Mouse (Mus musculus): ENCODE results near the gene Otud5. TPM values are rescaled to one million over a fixed set of nuclear protein-coding genes. Genes with fewer than 3 reads are reported as not detected.

Otud5 gene
- polyA plus RNA-seq, 1 experiment from 2014 or later, result 22.0 TPM

DNA sequence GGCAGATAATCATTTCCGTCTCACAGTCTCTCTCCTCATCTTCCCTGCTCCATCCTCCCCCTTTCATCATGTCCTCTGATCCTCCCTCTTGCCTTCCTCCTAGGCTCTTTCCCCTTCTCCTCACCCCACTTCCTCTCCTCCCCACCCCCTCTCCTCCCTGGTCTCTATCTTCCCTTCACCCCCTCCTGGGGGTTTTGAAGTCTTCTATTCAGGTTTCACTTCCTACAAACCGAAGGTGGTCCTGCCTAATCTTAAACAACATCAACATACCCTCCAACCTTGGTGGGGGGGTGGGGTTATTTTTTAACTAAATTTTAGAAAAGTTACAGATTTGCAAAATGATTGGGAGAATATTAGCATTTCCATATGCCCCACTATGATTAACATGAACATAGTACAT, 27.3 kb downstream of the Otud5 start:
- 63% methylated on average over 2 of the region's 2 CpGs for WGBS
- H3K4me1 ChIP-seq (replicated peaks; ENCODE audit: control insufficient read depth, insufficient read depth), result no peaks in the 10 kb centered on the region
- H3K4me3 ChIP-seq (ENCODE audit: low read depth, low read length), result no peak overlapping the region
- H3K36me3 ChIP-seq (ENCODE audit: control insufficient read depth, insufficient read depth, low read length), result peaks cover under 1% of the 10 kb centered on the region; the same call in 1 of the 2 replicates
- DNase-seq (ENCODE audit: low spot score) (no peak), ATAC-seq (ENCODE audit: low FRiP score, low TSS enrichment) (no peak)
- H3K27me3 ChIP-seq (ENCODE audit: control insufficient read depth, insufficient read depth, low read length), result no peaks in the 10 kb centered on the region
- H3K4me2 ChIP-seq (replicated peaks; ENCODE audit: low read depth), result no peak overlapping the region
- no peak overlapping the region for H3K9ac ChIP-seq (ENCODE audit: low read length)
- TF ChIP-seq CTCF (IDR thresholded peaks at IDR 0.05; ENCODE audit: low read depth) (no peak), EP300 (optimal IDR thresholded peaks at IDR 0.05) (no peak)
- H3K27ac ChIP-seq (replicated peaks), result no peak overlapping the region
- H3K9me3 ChIP-seq (ENCODE audit: control insufficient read depth, low read length), result no peaks in the 10 kb centered on the region

DNA sequence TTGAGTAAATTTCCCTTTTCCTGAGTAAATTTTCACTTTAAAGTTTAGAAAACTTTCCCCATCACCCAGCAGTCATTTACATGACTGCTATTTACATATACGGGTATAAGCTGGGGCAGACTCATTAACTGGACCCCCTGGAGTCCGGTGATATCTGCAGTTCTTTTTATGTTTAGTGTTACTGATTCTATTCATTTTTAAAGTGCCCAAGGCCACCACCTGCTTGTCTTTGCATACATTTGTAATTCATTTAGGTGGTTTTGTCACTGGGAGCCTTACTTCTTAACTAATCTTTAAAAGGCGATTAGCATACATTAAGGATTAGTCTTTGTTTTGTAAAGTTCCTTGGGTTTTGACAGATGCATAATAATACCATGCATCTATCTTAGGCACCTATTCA, 28.7 kb downstream of the Otud5 start:
- Histone ChIP-seq H3K4me3 (ENCODE audit: low read depth, low read length) (no peak overlapping the region), H3K27me3 (ENCODE audit: control insufficient read depth, insufficient read depth, low read length) (no peaks in the 10 kb centered on the region), H3K9me3 (ENCODE audit: control insufficient read depth, low read length) (no peaks in the 10 kb centered on the region), H3K36me3 (ENCODE audit: control insufficient read depth, insufficient read depth, low read length) (peaks cover 2% of the 10 kb centered on the region; the same call in 1 of the 2 replicates), H3K4me1 (replicated peaks; ENCODE audit: control insufficient read depth, insufficient read depth) (no peaks in the 10 kb centered on the region), H3K27ac (replicated peaks) (no peak overlapping the region), H3K9ac (ENCODE audit: low read length) (no peak overlapping the region), H3K4me2 (replicated peaks; ENCODE audit: low read depth) (no peak overlapping the region)
- DNase-seq (ENCODE audit: low spot score) (no peak), ATAC-seq (ENCODE audit: low FRiP score, low TSS enrichment) (no peak)
- TF ChIP-seq CTCF (IDR thresholded peaks at IDR 0.05; ENCODE audit: low read depth) (no peak), EP300 (optimal IDR thresholded peaks at IDR 0.05) (no peak)
- WGBS, result 57% methylated on average over 3 of the region's 3 CpGs

DNA sequence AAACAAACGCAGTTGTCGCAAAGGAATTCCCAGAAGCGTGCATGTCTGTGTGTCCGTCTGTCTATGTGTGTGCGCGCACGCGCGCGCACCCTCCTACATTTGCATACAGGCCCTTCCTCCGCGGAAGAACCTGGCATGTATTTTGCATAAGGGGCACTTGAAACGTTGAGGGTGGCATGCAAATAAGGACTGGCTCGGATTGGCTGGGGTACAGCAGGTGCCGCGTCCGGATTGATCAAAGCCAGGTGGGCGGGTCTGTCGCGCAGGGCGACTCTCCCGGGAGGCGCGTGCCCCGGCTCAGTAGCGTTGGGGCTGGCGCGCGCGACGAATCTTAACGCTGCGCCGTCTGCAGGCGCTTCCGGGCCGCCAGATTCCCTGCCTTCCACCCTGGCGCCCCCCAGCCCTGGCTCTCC, 36.8 kb downstream of the Otud5 start, which contains the start of gene Pim2:
Gene Pim2 (plus strand): TSS at position 256 of the 413 bp plus-strand sequence.
- peak within 1 kb of the TSS; percentile 37 for H3K4me3 ChIP-seq (ENCODE audit: low read depth, low read length)
- no peaks in the 10 kb centered on the region for H3K4me1 ChIP-seq (replicated peaks; ENCODE audit: control insufficient read depth, insufficient read depth)
- TF ChIP-seq EP300 (optimal IDR thresholded peaks at IDR 0.05) (no peak), CTCF (IDR thresholded peaks at IDR 0.05; ENCODE audit: low read depth) (no peak)
- no peaks in the 10 kb centered on the region for H3K9me3 ChIP-seq (ENCODE audit: control insufficient read depth, low read length)
- DNase-seq (ENCODE audit: low spot score) (peak; percentile 87), ATAC-seq (ENCODE audit: low FRiP score, low TSS enrichment) (peak; percentile 94)
- H3K9ac ChIP-seq (ENCODE audit: low read length), result peak within 1 kb of the TSS; percentile 48
- 14% methylated on average over 30 of the region's 38 CpGs for WGBS
- no peaks in the 10 kb centered on the region for H3K27me3 ChIP-seq (ENCODE audit: control insufficient read depth, insufficient read depth, low read length)
- no peak within 1 kb of the TSS for H3K27ac ChIP-seq (replicated peaks)
- peak within 1 kb of the TSS; percentile 70 for H3K4me2 ChIP-seq (replicated peaks; ENCODE audit: low read depth)
- peaks cover 2% of the 10 kb centered on the region; the same call in 1 of the 2 replicates for H3K36me3 ChIP-seq (ENCODE audit: control insufficient read depth, insufficient read depth, low read length)

DNA sequence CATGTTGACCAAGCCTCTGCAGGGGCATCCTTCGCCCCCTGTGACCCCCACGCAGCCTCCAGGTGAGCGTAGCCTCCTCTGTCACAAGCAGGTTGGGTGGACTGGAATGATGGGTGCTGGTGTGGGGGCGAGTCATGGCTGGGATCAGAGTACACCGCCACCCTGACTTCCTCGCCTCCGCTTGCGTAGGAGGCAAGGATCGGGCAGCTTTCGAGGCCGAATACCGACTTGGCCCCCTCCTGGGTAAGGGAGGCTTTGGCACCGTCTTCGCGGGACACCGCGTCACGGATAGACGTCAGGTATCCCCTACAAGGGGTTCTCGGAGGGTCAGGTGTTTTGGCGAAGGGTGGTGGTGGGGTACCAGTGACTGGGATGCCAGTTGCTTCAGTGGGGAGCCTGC, 37.3 kb downstream of the Otud5 start:
- Histone ChIP-seq H3K36me3 (ENCODE audit: control insufficient read depth, insufficient read depth, low read length) (peaks cover 2% of the 10 kb centered on the region; the same call in 1 of the 2 replicates), H3K9ac (ENCODE audit: low read length) (peak overlapping the region; percentile 48)

DNA sequence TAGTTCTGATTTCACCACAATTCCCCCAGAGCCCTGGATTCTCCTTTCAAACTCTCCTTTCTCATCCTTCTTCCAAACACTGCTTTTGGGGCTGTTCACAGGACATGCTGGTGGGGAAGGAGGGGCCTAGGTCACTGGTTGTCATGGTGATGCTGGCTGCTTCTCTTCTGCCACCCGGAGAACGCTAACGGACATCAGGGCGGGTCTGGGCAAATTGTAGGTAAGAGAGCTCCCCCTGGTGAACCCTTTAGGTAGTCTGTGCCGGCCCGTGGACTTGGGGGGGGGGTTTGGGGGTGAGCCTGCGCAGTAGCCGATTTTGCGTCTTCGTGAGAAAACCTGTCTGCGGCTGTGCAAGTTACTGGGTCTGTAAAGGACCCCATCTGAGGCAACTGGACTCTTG, 38.7 kb downstream of the Otud5 start:
- 5% methylated on average over 10 of the region's 11 CpGs for WGBS
- no peak overlapping the region for H3K9ac ChIP-seq (ENCODE audit: low read length)

More for the DNA sequence above, 37.3 kb downstream of the Otud5 start:
- Histone ChIP-seq H3K4me1 (replicated peaks; ENCODE audit: control insufficient read depth, insufficient read depth) (no peaks in the 10 kb centered on the region), H3K4me2 (replicated peaks; ENCODE audit: low read depth) (peak overlapping the region; percentile 70), H3K27me3 (ENCODE audit: control insufficient read depth, insufficient read depth, low read length) (no peaks in the 10 kb centered on the region), H3K4me3 (ENCODE audit: low read depth, low read length) (peak overlapping the region; percentile 37), H3K9me3 (ENCODE audit: control insufficient read depth, low read length) (no peaks in the 10 kb centered on the region), H3K27ac (replicated peaks) (no peak overlapping the region)
- ATAC-seq (ENCODE audit: low FRiP score, low TSS enrichment) (no peak; the same call in 1 of the 2 replicates), DNase-seq (ENCODE audit: low spot score) (peak; percentile 19)
- TF ChIP-seq EP300 (optimal IDR thresholded peaks at IDR 0.05) (no peak), CTCF (IDR thresholded peaks at IDR 0.05; ENCODE audit: low read depth) (no peak)
- WGBS, result 11% methylated on average over 21 of the region's 21 CpGs

DNA sequence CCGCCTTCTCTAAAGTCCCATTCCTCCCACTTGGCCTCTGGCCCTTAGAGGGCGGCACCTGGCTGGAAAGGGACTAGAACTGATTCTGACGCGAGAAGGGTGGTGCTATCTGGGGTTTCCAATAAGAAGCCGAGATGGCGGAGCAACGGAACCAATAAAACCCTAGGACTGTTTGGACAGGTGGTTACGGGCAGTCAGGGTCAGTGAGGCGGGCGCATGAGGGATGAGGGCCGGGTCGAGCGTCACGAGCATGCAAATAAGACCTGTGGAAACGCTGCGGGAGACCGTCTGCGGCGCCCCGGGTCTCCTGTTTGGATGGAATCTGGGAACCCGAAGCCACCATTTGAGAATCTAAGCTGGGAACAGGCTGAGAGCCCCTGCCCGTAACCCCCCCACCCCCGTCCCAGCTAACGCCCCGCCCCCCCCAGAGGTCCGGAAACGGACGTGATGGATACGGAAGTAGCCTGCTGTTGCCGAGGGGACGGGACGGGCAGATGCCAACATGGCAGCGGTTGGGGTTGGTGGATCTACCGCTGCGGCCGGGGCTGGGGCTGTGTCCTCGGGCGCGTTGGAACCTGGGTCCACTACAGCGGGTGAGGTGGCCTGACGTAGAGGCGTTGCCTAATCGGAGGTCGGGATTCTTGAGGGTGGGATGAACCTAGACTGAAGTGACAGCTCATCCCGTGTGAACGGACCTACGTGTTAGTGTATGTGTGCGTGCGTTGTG, 42.8 kb downstream of the Otud5 start, which contains the start of gene Slc35a2:
Gene Slc35a2 (plus strand): TSS at position 188 of the 727 bp plus-strand sequence.
- H3K4me2 ChIP-seq (replicated peaks; ENCODE audit: low read depth), result peak within 1 kb of the TSS; percentile 59
- no peaks in the 10 kb centered on the region for H3K4me1 ChIP-seq (replicated peaks; ENCODE audit: control insufficient read depth, insufficient read depth)
- no peaks in the 10 kb centered on the region for H3K36me3 ChIP-seq (ENCODE audit: control insufficient read depth, insufficient read depth, low read length)
- H3K4me3 ChIP-seq (ENCODE audit: low read depth, low read length), result peak within 1 kb of the TSS; percentile 55
- WGBS, result 17% methylated on average over 49 of the region's 49 CpGs
- no peaks in the 10 kb centered on the region for H3K27me3 ChIP-seq (ENCODE audit: control insufficient read depth, insufficient read depth, low read length)
- no peaks in the 10 kb centered on the region for H3K9me3 ChIP-seq (ENCODE audit: control insufficient read depth, low read length)
- DNase-seq (ENCODE audit: low spot score) (peak; percentile 85), ATAC-seq (ENCODE audit: low FRiP score, low TSS enrichment) (peak; percentile 98)
- peak; percentile 49 for TF ChIP-seq CTCF (IDR thresholded peaks at IDR 0.05; ENCODE audit: low read depth)
- no peak for TF ChIP-seq EP300 (optimal IDR thresholded peaks at IDR 0.05)
- H3K9ac ChIP-seq (ENCODE audit: low read length), result peak within 1 kb of the TSS; percentile 47
- peak within 1 kb of the TSS; percentile 81 for H3K27ac ChIP-seq (replicated peaks)

More for the DNA sequence above, 38.7 kb downstream of the Otud5 start:
- ATAC-seq (ENCODE audit: low FRiP score, low TSS enrichment) (no peak), DNase-seq (ENCODE audit: low spot score) (peak; percentile 60)
- H3K4me2 ChIP-seq (replicated peaks; ENCODE audit: low read depth), result peak overlapping the region; percentile 27
- TF ChIP-seq CTCF (IDR thresholded peaks at IDR 0.05; ENCODE audit: low read depth), result peak; percentile 70
- no peak for TF ChIP-seq EP300 (optimal IDR thresholded peaks at IDR 0.05)
- H3K36me3 ChIP-seq (ENCODE audit: control insufficient read depth, insufficient read depth, low read length), result no peaks in the 10 kb centered on the region
- H3K27ac ChIP-seq (replicated peaks), result no peak overlapping the region
- no peak overlapping the region for H3K4me3 ChIP-seq (ENCODE audit: low read depth, low read length)
- no peaks in the 10 kb centered on the region for H3K9me3 ChIP-seq (ENCODE audit: control insufficient read depth, low read length)
- no peaks in the 10 kb centered on the region for H3K4me1 ChIP-seq (replicated peaks; ENCODE audit: control insufficient read depth, insufficient read depth)
- no peaks in the 10 kb centered on the region for H3K27me3 ChIP-seq (ENCODE audit: control insufficient read depth, insufficient read depth, low read length)
